Mouse (Mus musculus) spleen, adult 2 months (tissue): ENCODE data around the gene Zfp367.

Experiments used
- CTCF ChIP-seq: fragments of 200-500 bp; IDR thresholded peaks from 2 replicates; pipeline ENCODE4 v1.5.1; 2011; ENCODE audit warnings: mild to moderate bottlenecking, inconsistent platforms; ENCODE audit not compliant: insufficient read depth, insufficient read length, insufficient replicate concordance; ENCODE audit errors: extremely low read depth
- POLR2A ChIP-seq: fragments of 200-500 bp; IDR thresholded peaks from 2 replicates; pipeline ENCODE4 v1.6.1; 2011; ENCODE audit warnings: low read depth, low read length, inconsistent platforms

DNA sequence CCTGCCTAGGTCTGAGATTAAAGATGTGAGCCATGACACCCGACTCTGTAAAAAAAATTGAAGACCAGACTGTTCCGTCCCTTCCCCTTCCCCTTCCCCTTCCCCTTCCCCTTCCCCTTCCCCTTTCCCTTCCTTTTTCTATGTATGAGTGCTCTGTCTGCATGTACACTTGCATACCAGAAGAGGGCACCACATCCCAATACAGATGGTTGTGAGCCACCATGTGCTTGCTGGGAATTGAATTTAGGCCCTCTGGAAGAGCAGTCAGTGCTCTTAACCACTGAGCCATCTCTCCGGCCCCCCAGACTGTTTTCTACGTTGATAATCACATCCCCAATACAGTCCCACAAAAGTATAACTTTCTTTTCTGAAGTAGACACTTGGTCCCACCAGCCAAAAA, 27.3 kb upstream of the Zfp367 start:
- TF ChIP-seq CTCF (no peak), POLR2A (no peak)
